Mouse (Mus musculus): ENCODE data around the gene Fcgrt.

DNA sequence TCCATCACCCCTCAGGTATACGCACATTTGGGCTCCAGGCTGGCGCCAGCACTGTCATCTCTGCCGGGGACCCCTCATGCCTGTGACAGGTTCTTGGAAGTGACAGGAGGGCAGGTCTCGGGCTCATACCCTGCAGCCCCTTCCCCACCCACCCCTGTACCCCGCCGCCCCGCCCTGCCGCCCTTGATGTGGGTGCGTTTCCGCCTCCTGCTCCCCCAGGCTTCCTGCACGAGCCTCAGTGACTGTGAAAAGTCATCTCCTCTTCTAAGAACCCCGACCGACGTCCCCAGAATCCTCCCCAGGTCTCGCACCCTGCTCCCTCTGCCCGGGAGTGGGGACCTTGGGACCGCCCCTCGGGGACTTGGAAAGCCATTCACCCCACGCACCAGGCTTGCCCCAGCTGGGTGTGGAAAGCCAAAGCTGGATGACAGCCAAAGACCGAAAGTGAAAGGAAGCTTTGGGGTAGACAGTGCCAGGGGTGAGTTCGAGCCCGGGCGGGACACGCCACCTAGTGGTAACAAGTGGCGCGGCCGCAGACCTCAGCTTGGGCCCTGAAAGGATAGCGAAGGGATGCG, 32.4 kb upstream of the Fcgrt start, which contains the start of the genes Gm45713 and Flt3l:
- TF ChIP-seq CTCF (IDR thresholded peaks at IDR 0.05; ENCODE audit: insufficient read depth, low read depth, low read length) (peak; percentile 87), POLR2A (IDR thresholded peaks at IDR 0.05; ENCODE audit: insufficient read depth, low read depth, low read length) (no peak)
